Mouse (Mus musculus): ENCODE data around the gene Mcpt1. TPM values are rescaled to one million over a fixed set of nuclear protein-coding genes. Genes with fewer than 3 reads are reported as not detected.
"Not testable (repeated sequence)": the region's sequence is repeated elsewhere in the genome, so short reads cannot be mapped to it uniquely, and the experiment has no call there.

The Mcpt1 gene
- not detected in 2 replicates for polyA plus RNA-seq (2012)

- not testable (repeated sequence) for H3K36me3 ChIP-seq (ENCODE audit: control insufficient read depth); H3K9me3 ChIP-seq (ENCODE audit: control insufficient read depth, low read length); H3K27me3 ChIP-seq (ENCODE audit: control insufficient read depth); H3K4me3 ChIP-seq (replicated peaks)
- H3K4me1 ChIP-seq (ENCODE audit: control insufficient read depth), result peaks cover 30% of the 10 kb centered on the region
Observed at GRCm38 (mm10) chr14:56017671-56018070, at the start of gene Mcpt1. TSS of gene Mcpt1 (plus strand) at chr14:56017971.

GRCm38 (mm10) chr14:55987464-55987863, 30.3 kb upstream of the Mcpt1 start:
- H3K27me3 ChIP-seq (ENCODE audit: control insufficient read depth); H3K9me3 ChIP-seq (ENCODE audit: control insufficient read depth, low read length); H3K36me3 ChIP-seq (ENCODE audit: control insufficient read depth); H3K4me1 ChIP-seq (ENCODE audit: control insufficient read depth); H3K4me3 ChIP-seq (replicated peaks): not testable (repeated sequence)

- Histone ChIP-seq H3K27me3 (ENCODE audit: control insufficient read depth) (peaks cover 5% of the 10 kb centered on the region), H3K4me1 (ENCODE audit: control insufficient read depth) (peaks cover 2% of the 10 kb centered on the region), H3K36me3 (ENCODE audit: control insufficient read depth) (peaks cover 2% of the 10 kb centered on the region; the same call in 1 of the 2 replicates), H3K9me3 (ENCODE audit: control insufficient read depth, low read length) (no peaks in the 10 kb centered on the region), H3K4me3 (replicated peaks) (no peak overlapping the region)
- TF ChIP-seq TAL1 (IDR thresholded peaks at IDR 0.05; ENCODE audit: low read length) (no peak), GATA1 (IDR thresholded peaks at IDR 0.05; ENCODE audit: low read length) (no peak)
Observed at GRCm38 (mm10) chr14:56013147-56013546, 4.6 kb upstream of the Mcpt1 start.

- H3K36me3 ChIP-seq (ENCODE audit: control insufficient read depth), result peaks cover 2% of the 10 kb centered on the region; the same call in 1 of the 2 replicates
- no peak overlapping the region for H3K4me3 ChIP-seq (replicated peaks)
- no peaks in the 10 kb centered on the region for H3K9me3 ChIP-seq (ENCODE audit: control insufficient read depth, low read length)
- TF ChIP-seq GATA1 (IDR thresholded peaks at IDR 0.05; ENCODE audit: low read length) (no peak), TAL1 (IDR thresholded peaks at IDR 0.05; ENCODE audit: low read length) (no peak)
- H3K4me1 ChIP-seq (ENCODE audit: control insufficient read depth), result peaks cover 4% of the 10 kb centered on the region
- H3K27me3 ChIP-seq (ENCODE audit: control insufficient read depth), result peaks cover 5% of the 10 kb centered on the region
Observed at GRCm38 (mm10) chr14:56013924-56014323, 3.8 kb upstream of the Mcpt1 start.

GRCm38 (mm10) chr14:56019446-56019845, 1.7 kb downstream of the Mcpt1 start:
- no peak for TF ChIP-seq GATA1 (IDR thresholded peaks at IDR 0.05; ENCODE audit: low read length)
- TF ChIP-seq TAL1 (IDR thresholded peaks at IDR 0.05; ENCODE audit: low read length), result no peak
- Histone ChIP-seq H3K36me3 (ENCODE audit: control insufficient read depth) (no peaks in the 10 kb centered on the region), H3K9me3 (ENCODE audit: control insufficient read depth, low read length) (no peaks in the 10 kb centered on the region), H3K4me1 (ENCODE audit: control insufficient read depth) (peaks cover 31% of the 10 kb centered on the region), H3K27me3 (ENCODE audit: control insufficient read depth) (peaks cover 5% of the 10 kb centered on the region), H3K4me3 (replicated peaks) (no peak overlapping the region)

- 0 out of 2 replicates have a peak, but pooled peaks have one; percentile 21 for TF ChIP-seq GATA1 (IDR thresholded peaks at IDR 0.05; ENCODE audit: low read length)
- peak; percentile 41; the same call in 2 of the 3 replicates for TF ChIP-seq TAL1 (IDR thresholded peaks at IDR 0.05; ENCODE audit: low read length)
- H3K9me3 ChIP-seq (ENCODE audit: control insufficient read depth, low read length); H3K4me3 ChIP-seq (replicated peaks); H3K27me3 ChIP-seq (ENCODE audit: control insufficient read depth); H3K36me3 ChIP-seq (ENCODE audit: control insufficient read depth): not testable (repeated sequence)
- H3K4me1 ChIP-seq (ENCODE audit: control insufficient read depth), result peaks cover 33% of the 10 kb centered on the region
Observed at GRCm38 (mm10) chr14:56021305-56021704, 3.5 kb downstream of the Mcpt1 start.

GRCm38 (mm10) chr14:56030395-56030794, 12.6 kb downstream of the Mcpt1 start, which contains the start of gene Mcpt9:
TSS of gene Mcpt9 (minus strand) at chr14:56030495.
- H3K9me3 ChIP-seq (ENCODE audit: control insufficient read depth, low read length); H3K4me3 ChIP-seq (replicated peaks); H3K36me3 ChIP-seq (ENCODE audit: control insufficient read depth); H3K4me1 ChIP-seq (ENCODE audit: control insufficient read depth); H3K27me3 ChIP-seq (ENCODE audit: control insufficient read depth): not testable (repeated sequence)

GRCm38 (mm10) chr14:56034433-56034832, 16.7 kb downstream of the Mcpt1 start:
- TF ChIP-seq TAL1 (IDR thresholded peaks at IDR 0.05; ENCODE audit: low read length), result no peak
- TF ChIP-seq GATA1 (IDR thresholded peaks at IDR 0.05; ENCODE audit: low read length), result no peak

GRCm38 (mm10) chr14:56041792-56042191, 24.0 kb downstream of the Mcpt1 start, which contains the start of gene Mcpt2:
TSS of gene Mcpt2 (plus strand) at chr14:56042041.
- H3K36me3 ChIP-seq (ENCODE audit: control insufficient read depth); H3K4me3 ChIP-seq (replicated peaks); H3K4me1 ChIP-seq (ENCODE audit: control insufficient read depth); H3K9me3 ChIP-seq (ENCODE audit: control insufficient read depth, low read length); H3K27me3 ChIP-seq (ENCODE audit: control insufficient read depth): not testable (repeated sequence)

More at GRCm38 (mm10) chr14:56034433-56034832, 16.7 kb downstream of the Mcpt1 start:
- Histone ChIP-seq H3K36me3 (ENCODE audit: control insufficient read depth) (no peaks in the 10 kb centered on the region), H3K9me3 (ENCODE audit: control insufficient read depth, low read length) (no peaks in the 10 kb centered on the region), H3K4me1 (ENCODE audit: control insufficient read depth) (no peaks in the 10 kb centered on the region), H3K4me3 (replicated peaks) (no peak overlapping the region), H3K27me3 (ENCODE audit: control insufficient read depth) (peaks cover 2% of the 10 kb centered on the region; the same call in 1 of the 2 replicates)

- H3K36me3 ChIP-seq (ENCODE audit: control insufficient read depth), result no peaks in the 10 kb centered on the region
- peaks cover 5% of the 10 kb centered on the region; the same call in 1 of the 2 replicates for H3K27me3 ChIP-seq (ENCODE audit: control insufficient read depth)
- peaks cover 2% of the 10 kb centered on the region for H3K4me1 ChIP-seq (ENCODE audit: control insufficient read depth)
- no peaks in the 10 kb centered on the region for H3K9me3 ChIP-seq (ENCODE audit: control insufficient read depth, low read length)
- H3K4me3 ChIP-seq (replicated peaks), result no peak overlapping the region
- TF ChIP-seq TAL1 (IDR thresholded peaks at IDR 0.05; ENCODE audit: low read length), result no peak
- no peak for TF ChIP-seq GATA1 (IDR thresholded peaks at IDR 0.05; ENCODE audit: low read length)
Observed at GRCm38 (mm10) chr14:56055408-56055807, 37.6 kb downstream of the Mcpt1 start.

Data from erythroblast, embryonic 14.5 days (primary cell).